Mouse (Mus musculus): ENCODE results near the gene Sva. TPM values are rescaled to one million over a fixed set of nuclear protein-coding genes. Genes with fewer than 3 reads are reported as not detected.

Gene Sva
- polyA plus RNA-seq (2015; fragmentation: Nextera tagmentation; extraction: Ambion mirVana), result not detected in 2 replicates

DNA sequence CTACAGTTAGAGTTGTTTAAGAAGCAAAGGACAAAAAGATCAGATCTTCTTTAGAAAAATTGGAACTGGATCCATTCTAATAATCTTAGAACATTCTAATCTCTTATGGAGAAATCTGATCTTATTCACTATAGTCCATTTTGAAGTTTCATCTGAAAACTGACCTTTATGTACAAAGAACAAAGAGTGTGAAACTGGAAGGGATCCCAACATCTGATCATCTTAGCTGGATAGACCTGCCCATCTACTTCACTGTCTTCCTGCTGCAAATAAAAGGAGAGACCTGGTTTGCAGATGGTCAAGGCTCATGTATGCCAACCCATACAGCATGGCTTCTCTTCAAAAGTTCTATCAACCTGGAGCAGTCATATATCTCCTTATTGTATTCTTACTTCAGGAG lies at the start of gene Sva:
Gene Sva (plus strand): TSS at position 301 of the 400 bp plus-strand sequence.
- H3K9me3 ChIP-seq (ENCODE audit: control insufficient read depth, low read length), result no peaks in the 10 kb centered on the region
- no peaks in the 10 kb centered on the region for H3K27me3 ChIP-seq (replicated peaks; ENCODE audit: control insufficient read depth, insufficient read depth, low read length)
- H3K27ac ChIP-seq (ENCODE audit: low read length), result no peak within 1 kb of the TSS
- no peak for ATAC-seq
- no peaks in the 10 kb centered on the region for H3K36me3 ChIP-seq (ENCODE audit: control insufficient read depth, insufficient read depth)
- H3K4me3 ChIP-seq (replicated peaks; ENCODE audit: low read length), result no peak within 1 kb of the TSS
- no peak within 1 kb of the TSS for H3K4me2 ChIP-seq (ENCODE audit: low read length)
- H3K9ac ChIP-seq (replicated peaks; ENCODE audit: low read depth, low read length), result no peak within 1 kb of the TSS
- no peaks in the 10 kb centered on the region for H3K4me1 ChIP-seq (replicated peaks; ENCODE audit: control insufficient read depth, insufficient read depth, low read length)

Other genes with a start within 250 kb of the Sva start
- gene Pip, start 190.9 kb upstream of the Sva start, polyA plus RNA-seq (2015; fragmentation: Nextera tagmentation; extraction: Ambion mirVana), result not detected in 2 replicates
- gene Sval2, start 185.4 kb upstream of the Sva start, polyA plus RNA-seq (2015; fragmentation: Nextera tagmentation; extraction: Ambion mirVana), result not detected in 2 replicates
- not detected in 2 replicates for gene Sval1, start 86.8 kb upstream of the Sva start, polyA plus RNA-seq (2015; fragmentation: Nextera tagmentation; extraction: Ambion mirVana)
- gene Sval3, start 70.3 kb upstream of the Sva start, polyA plus RNA-seq (2015; fragmentation: Nextera tagmentation; extraction: Ambion mirVana), result not detected in 2 replicates
- gene Tas2r139, start 102.5 kb downstream of the Sva start, polyA plus RNA-seq (2015; fragmentation: Nextera tagmentation; extraction: Ambion mirVana), result not detected in 2 replicates
- gene Tas2r144, start 176.9 kb downstream of the Sva start, polyA plus RNA-seq (2015; fragmentation: Nextera tagmentation; extraction: Ambion mirVana), result not detected in 2 replicates
- 8.2 and 10.1 TPM in 2 replicates for gene Gstk1, start 207.5 kb downstream of the Sva start, polyA plus RNA-seq (2015; fragmentation: Nextera tagmentation; extraction: Ambion mirVana)
- gene Tmem139, start 223.6 kb downstream of the Sva start, polyA plus RNA-seq (2015; fragmentation: Nextera tagmentation; extraction: Ambion mirVana), result 0.21 and 0.24 TPM in 2 replicates
- 62.1 and 72.2 TPM in 2 replicates for gene Casp2, start 226.6 kb downstream of the Sva start, polyA plus RNA-seq (2015; fragmentation: Nextera tagmentation; extraction: Ambion mirVana)
- gene Clcn1, start 248.3 kb downstream of the Sva start, polyA plus RNA-seq (2015; fragmentation: Nextera tagmentation; extraction: Ambion mirVana), result 1.6 and 2.0 TPM in 2 replicates